Mouse (Mus musculus) urinary bladder, postnatal 14 days (tissue): ENCODE data around the gene Thap8.

Source experiments
- DNase-seq: peaks from one replicate; pipeline ENCODE4 v3.0.0; 2021; ENCODE audit warnings: low spot score

The Thap8 gene

GRCm38 (mm10) chr7:30318142-30318541, 38.2 kb downstream of the Thap8 start:
- no peak for DNase-seq

- DNase-seq = no peak
Observed at GRCm38 (mm10) chr7:30320946-30321345, 41.1 kb downstream of the Thap8 start.

- DNase-seq = peak; percentile 69
Observed at GRCm38 (mm10) chr7:30321539-30322284, 41.8 kb downstream of the Thap8 start, which contains the start of gene E130208F15Rik. Gene E130208F15Rik, plus strand, starts transcription at chr7:30321740.

GRCm38 (mm10) chr7:30322285-30322667, 42.4 kb downstream of the Thap8 start:
- DNase-seq = peak; percentile 99

- DNase-seq = no peak
Observed at GRCm38 (mm10) chr7:30322865-30323264, 43.0 kb downstream of the Thap8 start.

GRCm38 (mm10) chr7:30323795-30324194, 43.9 kb downstream of the Thap8 start, which contains the start of gene Sdhaf1:
Gene Sdhaf1, minus strand, starts transcription at chr7:30323895.
- DNase-seq = no peak

GRCm38 (mm10) chr7:30324300-30324944, 44.5 kb downstream of the Thap8 start:
- no peak for DNase-seq

- peak; percentile 56 for DNase-seq
Observed at GRCm38 (mm10) chr7:30325364-30325763, 45.5 kb downstream of the Thap8 start.

GRCm38 (mm10) chr7:30326427-30326826, 46.5 kb downstream of the Thap8 start:
- no peak for DNase-seq

- DNase-seq = no peak
Observed at GRCm38 (mm10) chr7:30327140-30327539, 47.2 kb downstream of the Thap8 start.

GRCm38 (mm10) chr7:30328379-30328778, 48.5 kb downstream of the Thap8 start:
- no peak for DNase-seq

- peak; percentile 73 for DNase-seq
Observed at GRCm38 (mm10) chr7:30331887-30332286, 52.0 kb downstream of the Thap8 start.

GRCm38 (mm10) chr7:30332622-30333259, 52.8 kb downstream of the Thap8 start:
- no peak for DNase-seq

GRCm38 (mm10) chr7:30333436-30333835, 53.5 kb downstream of the Thap8 start:
- peak; percentile 59 for DNase-seq

GRCm38 (mm10) chr7:30334563-30334962, 54.7 kb downstream of the Thap8 start:
- DNase-seq = no peak

- DNase-seq = no peak
Observed at GRCm38 (mm10) chr7:30335688-30336087, 55.8 kb downstream of the Thap8 start.

GRCm38 (mm10) chr7:30336384-30336783, 56.5 kb downstream of the Thap8 start:
- DNase-seq = peak; percentile 89

GRCm38 (mm10) chr7:30339432-30340109, 59.7 kb downstream of the Thap8 start:
- no peak for DNase-seq
